Mouse (Mus musculus) common myeloid progenitor, adult 5-6 weeks (primary cell): Measurements from ENCODE around the gene Stk10. TPM values are rescaled to one million over a fixed set of nuclear protein-coding genes. Genes with fewer than 3 reads are reported as not detected.
"Not testable (repeated sequence)": the region's sequence is repeated elsewhere in the genome, so short reads cannot be mapped to it uniquely, and the experiment has no call there.

Source experiments
- ATAC-seq: replicated peaks from 2 replicates; pipeline ENCODE4 v1.8.0; 2016; ENCODE audit warnings: low read depth, mild to moderate bottlenecking, moderate TSS enrichment, inconsistent platforms; ENCODE audit not compliant: poor library complexity, severe bottlenecking
- total RNA-seq: library from RNA; stranded (forward); fragments of 200-1000, 187-1606 nt; gene quantifications from 2 replicates; pipeline ENCODE4 v1.2.3, GENCODE M21; 2017

Stk10 gene
- total RNA-seq, 1 experiment from 2014 or later = 20.9 TPM

DNA sequence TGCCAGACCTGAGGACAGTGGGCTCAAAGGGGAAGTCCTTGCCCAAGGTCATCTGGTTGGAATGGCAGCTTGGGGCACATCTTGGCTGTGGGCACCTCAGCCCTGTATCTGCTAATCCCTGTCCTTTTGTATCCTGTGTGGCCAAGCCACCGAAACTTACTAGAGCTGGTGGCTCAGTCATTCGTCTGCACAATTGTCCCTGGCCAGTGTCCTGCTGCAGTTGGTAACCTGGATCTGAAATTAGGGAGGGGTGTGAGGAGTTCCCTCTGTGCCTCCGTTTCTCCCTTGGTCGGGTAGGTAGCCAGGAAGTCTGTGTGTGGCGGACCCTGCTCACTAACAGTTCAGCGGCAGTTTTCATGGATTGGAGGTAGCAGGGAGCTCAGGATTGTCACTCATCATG lies 57.1 kb downstream of the Stk10 start:
- ATAC-seq = no peak

- ATAC-seq = peak; percentile 66
Observed at GRCm38 (mm10) chr11:32591921-32592850, 59.1 kb downstream of the Stk10 start.

GRCm38 (mm10) chr11:32593081-32593480 lies 60.0 kb downstream of the Stk10 start:
- ATAC-seq = no peak

DNA sequence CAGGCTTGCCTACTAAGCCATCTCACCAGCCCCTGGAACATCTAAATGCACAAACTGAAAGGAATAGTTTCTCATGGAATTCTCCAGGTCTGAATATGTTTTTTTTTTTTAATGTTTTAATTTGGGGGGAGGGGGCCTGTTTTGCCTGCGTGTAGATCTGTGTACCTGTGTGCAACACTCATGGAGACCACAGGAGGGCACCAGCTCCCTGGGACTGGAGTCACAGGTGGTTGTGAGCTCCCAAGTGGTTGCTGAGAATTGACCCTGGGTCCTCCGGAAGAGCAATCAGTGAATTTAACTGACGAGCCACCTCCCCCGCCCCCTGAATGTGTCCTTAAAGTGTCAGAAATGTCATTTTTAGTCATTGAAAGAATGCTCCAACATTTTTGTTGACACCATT lies 61.0 kb downstream of the Stk10 start:
- ATAC-seq = no peak

DNA sequence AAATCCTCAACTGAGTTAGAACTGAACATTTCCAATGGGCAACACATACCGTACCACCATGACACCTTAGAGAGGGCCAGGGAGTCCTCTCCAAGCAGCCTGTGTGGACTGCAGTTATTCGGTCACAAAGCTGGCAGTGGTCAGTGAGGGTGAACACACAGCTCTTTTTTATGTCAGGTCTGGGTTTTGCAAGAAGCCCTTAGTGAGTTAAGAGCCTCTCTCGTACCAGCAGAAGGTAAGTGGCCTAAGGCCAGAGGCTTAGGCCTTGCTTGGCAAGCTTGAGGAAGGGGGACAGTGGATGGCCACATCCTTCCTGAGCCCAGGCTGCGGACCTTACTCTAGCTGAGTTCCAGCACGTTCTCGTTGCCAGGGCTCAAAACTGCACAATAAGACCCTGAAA lies 67.3 kb downstream of the Stk10 start:
- ATAC-seq = no peak

DNA sequence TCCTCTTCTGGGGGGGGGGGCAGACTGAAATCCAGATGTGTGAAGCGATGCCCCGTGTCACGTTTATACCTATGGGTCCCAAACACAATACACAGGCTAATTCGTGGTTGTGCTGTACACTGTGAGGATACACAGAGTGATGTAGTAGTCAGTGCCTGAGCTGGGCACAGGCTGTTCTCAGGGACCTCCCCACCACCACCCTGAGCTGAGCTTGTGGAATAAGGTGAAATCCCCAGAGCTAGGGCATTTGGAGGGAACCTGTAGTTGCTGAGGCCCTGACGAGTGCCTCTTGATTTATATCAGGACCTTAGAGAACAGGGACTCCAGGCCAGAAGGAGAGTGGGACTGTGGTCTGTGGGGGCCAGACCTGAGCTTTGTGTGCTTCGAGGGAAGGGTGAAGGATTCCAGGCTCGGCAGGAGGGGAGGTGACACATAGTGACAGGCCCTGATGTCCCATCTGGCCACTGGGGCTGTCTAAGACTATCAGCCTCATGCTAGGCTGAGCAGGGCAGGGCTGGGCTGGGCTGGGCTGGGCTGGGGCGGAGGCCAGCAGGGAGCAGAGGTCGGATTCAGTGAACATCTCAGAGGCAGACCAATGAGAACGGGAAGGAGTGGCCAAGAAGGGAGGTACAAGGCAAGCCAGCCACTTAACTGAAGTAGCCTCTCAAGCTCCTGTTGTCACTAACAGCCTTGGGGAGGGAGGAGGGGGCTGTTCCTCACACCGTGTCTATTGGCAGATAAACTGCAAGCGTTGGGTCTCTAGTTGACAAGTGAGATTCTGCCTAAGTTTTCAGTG lies 68.6 kb downstream of the Stk10 start:
- no peak for ATAC-seq

- no peak for ATAC-seq
Observed at GRCm38 (mm10) chr11:32604663-32605062, 71.6 kb downstream of the Stk10 start.

DNA sequence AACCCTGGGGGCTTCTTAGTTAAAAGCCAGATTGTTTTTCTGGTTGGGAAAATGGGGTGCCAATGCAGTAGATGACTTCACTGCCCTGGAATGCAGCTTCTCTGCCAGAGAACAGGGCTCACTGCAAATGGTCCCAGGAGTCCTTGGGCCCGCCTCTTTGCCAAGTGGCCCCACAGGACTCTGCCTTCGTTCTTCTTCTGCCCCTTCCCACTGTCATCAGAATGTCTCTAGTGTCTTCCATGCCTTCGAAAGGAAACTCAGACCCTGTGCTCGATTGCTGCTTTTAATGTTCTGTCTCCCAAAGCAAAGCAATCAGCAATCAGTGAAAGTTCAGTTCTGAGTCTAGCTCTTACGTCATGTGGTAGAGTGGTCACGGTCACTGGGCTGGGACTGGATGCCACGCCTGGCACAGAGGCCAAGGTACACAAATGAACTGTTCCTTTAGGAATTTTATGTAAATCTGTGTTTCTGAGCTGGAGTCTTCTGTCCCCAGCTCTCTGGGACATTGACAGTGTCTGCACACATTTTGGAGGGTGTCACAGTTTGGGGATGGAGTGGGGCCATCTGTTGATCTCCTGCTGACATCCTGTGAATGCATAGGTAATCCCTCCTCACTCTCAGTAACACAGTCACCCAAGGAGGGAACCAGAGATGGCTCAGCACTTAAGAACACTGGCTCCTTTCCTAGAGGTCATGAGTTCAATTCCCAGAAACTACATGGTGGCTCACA lies 72.2 kb downstream of the Stk10 start:
- ATAC-seq = no peak

GRCm38 (mm10) chr11:32605907-32606306 lies 72.8 kb downstream of the Stk10 start:
- ATAC-seq = no peak

DNA sequence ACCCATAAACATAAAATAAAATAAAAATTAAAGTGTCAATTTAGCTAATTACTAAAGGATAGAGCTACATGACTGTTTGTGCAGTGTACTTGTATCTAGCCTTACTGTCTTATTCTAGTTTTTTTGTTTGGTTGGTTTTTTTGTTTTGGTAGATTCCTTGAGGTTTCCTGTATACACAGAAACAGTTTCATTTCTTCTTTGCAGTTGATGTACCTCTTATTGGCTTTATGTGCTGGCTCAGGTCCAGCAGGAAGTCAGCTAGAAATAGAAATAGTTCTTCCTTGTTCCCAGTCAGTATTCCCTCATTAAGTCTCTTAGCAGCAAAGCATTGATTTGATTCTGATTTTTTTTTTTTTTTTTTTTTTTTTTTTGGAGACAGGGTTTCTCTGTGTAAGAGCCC lies 74.2 kb downstream of the Stk10 start:
- ATAC-seq = peak; percentile 54; the same call in 1 of the 2 replicates

GRCm38 (mm10) chr11:32610616-32611015 lies 77.5 kb downstream of the Stk10 start:
- no peak for ATAC-seq

DNA sequence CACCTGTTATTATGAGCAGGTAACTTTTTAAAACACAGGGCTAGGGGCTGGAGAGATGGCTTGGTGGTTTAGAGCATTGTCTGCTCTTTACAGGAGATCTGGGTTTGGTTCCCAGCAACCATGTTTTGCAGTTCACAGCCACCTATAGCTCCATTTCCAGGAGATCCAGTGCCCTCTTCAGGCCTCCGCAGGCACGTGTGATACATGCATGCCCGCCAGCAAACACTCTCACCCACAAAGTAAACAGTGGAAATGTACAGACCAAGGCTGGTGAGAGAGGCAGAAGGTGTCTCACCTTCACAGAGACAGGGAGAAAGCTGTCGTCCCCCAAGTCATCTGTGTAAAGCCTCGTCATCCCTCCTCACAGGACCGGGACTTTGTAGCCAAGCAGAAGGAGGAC lies 79.2 kb downstream of the Stk10 start:
- ATAC-seq = no peak

DNA sequence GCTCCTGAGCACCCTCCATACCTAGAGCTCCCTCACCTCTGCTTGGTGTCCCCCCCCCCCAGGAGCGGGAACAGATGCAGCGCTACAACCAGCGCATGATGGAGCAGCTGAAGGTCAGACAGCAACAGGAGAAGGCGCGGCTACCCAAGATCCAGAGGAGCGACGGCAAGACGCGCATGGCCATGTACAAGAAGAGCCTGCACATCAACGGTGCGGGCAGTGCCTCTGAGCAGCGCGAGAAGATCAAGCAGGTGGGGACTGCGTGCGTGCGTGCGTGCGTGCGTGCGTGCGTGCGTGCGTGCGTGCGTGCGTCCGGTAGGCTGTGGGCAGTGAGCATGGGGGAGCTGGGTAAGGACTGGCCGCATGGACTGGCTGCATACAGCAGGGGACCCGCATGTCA lies 81.4 kb downstream of the Stk10 start:
- no peak for ATAC-seq

- ATAC-seq = no peak
Observed at GRCm38 (mm10) chr11:32615561-32615960, 82.5 kb downstream of the Stk10 start.

GRCm38 (mm10) chr11:32616091-32616490 lies 83.0 kb downstream of the Stk10 start:
- no peak for ATAC-seq

- ATAC-seq = no peak
Observed at GRCm38 (mm10) chr11:32618036-32618435, 84.9 kb downstream of the Stk10 start.

GRCm38 (mm10) chr11:32618641-32619040 lies 85.5 kb downstream of the Stk10 start:
- not testable (repeated sequence) for ATAC-seq

- ATAC-seq = peak; percentile 90
Observed at GRCm38 (mm10) chr11:32619257-32619816, 86.2 kb downstream of the Stk10 start.

GRCm38 (mm10) chr11:32619866-32620456 lies 86.9 kb downstream of the Stk10 start:
- ATAC-seq = peak; percentile 52
